Mouse (Mus musculus) cerebellum, postnatal 14 days (tissue): ENCODE measurements around the gene Gmfg.

Source experiments
- DNase-seq, 2 experiments: peaks; one replicate each; pipeline ENCODE4 v3.0.0; 2021; ENCODE audit warnings: mixed read lengths in 2 of 2

The Gmfg gene

GRCm38 (mm10) chr7:28436932-28437570 is at the start of gene Gmfg:
TSS of gene Gmfg (plus strand) at chr7:28437447.
- DNase-seq: peak; percentile 82 to 90

GRCm38 (mm10) chr7:28390331-28390730 is 46.9 kb upstream of the Gmfg start:
- no peak for DNase-seq

DNA sequence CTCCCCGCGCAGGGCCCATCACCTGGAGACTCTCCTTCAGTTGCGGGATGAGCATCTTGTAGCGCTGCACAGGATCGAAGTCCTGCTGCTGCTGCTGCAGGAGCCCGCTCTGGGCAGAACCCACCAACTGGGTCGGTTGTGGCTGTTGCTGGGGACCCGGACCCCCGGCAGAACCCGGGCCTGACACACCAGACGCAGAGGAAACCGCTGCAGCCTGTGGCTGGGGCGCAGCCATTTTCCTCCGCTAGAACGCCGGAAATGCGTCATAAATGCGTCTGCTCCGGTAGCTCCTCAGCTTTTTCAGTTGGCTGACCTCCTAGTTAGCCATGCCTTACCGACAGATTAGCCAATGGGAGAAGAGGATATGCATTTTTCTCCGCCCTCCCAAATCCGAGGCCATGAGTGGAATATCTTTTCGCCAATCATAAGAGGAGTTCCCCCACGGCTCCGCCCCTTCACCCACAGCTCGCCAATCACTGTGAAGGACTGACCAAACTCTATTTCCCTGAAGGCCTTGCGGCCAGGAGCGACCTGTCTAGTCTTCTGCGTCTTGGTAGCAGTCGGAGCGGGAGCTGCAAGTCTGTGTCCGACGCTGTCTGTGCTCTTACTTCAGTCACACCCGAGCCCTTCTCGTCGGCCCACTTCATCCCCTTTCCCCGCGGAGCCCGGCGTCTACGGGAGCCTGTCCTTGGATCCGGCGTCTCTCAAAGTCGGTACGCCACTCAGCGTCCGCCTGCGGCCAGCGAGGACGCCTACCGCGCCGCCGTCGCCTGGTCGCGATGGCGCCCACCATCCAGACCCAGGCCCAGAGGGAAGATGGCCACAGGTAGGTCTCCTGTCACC is 44.6 kb upstream of the Gmfg start, which contains the start of the genes Med29 and Paf1:
Gene Med29, minus strand, starts transcription at position 280 of the 843 bp plus-strand sequence.
Gene Paf1, plus strand, starts transcription at position 523 of the 843 bp plus-strand sequence.
- DNase-seq: peak; percentile 96

GRCm38 (mm10) chr7:28393272-28393951 is 43.8 kb upstream of the Gmfg start:
- no peak for DNase-seq

DNA sequence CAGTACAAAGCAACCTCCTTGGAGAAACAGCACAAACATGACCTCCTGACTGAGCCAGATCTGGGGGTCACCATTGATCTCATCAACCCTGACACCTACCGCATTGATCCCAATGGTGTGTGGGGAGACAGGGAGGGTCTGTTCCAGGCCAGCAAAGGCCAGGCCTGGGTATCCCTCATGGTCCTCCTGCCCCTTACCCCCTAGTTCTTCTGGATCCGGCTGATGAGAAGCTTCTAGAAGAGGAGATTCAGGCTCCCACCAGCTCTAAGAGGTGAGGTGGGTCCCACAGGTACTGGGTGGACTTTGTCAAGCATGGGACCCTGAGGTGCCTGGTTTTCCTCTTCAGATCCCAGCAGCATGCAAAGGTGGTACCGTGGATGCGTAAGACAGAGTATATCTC is 41.8 kb upstream of the Gmfg start:
- no peak for DNase-seq

GRCm38 (mm10) chr7:28398000-28398399 is 39.2 kb upstream of the Gmfg start:
- peak; percentile 50 to 68 for DNase-seq

GRCm38 (mm10) chr7:28398696-28399340 is 38.4 kb upstream of the Gmfg start:
- no peak for DNase-seq

DNA sequence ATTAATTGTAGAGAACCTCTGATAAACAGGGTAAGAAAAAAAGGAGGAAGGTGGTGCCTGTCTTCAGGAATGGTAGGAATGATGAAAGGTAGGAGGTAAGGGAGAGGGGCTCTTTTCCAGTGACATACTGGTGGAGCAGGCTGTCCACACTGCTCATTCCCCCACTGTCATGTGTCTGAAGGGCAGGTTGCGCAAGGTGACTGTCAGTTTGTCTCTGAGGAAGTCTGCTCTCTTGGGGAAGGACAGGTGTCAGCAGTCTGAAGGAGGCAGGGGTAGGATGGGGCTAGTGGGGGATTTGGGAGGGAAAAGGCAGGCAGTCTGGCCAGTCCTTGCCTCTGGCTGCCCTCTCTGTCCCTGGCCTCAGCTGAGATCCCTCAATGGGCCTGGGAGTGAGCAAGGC is 36.2 kb upstream of the Gmfg start:
- no peak for DNase-seq

DNA sequence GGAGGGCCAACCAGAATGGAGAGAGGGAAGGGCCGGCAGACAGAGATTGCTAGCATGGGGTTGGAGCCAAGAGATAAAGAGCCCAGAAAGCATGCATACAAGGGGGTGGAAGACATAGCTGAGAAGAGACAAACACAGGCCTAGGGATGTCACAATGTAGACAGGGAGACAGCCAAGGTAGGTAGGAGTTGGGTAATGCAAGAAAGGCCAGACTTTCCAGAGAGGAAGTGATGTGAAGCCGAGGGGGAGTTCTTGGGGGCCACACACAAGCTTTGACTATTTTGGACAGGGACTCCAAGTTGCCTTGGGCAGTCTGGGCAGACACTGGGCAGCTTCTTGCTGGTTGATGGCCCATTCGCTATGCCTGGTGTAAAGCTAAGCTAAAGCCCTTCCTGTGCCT is 35.3 kb upstream of the Gmfg start:
- DNase-seq: no peak

GRCm38 (mm10) chr7:28410841-28411475 is 26.3 kb upstream of the Gmfg start:
- no peak for DNase-seq

GRCm38 (mm10) chr7:28412826-28413225 is 24.4 kb upstream of the Gmfg start:
- no peak for DNase-seq

- DNase-seq: no peak
Observed at GRCm38 (mm10) chr7:28417368-28417767, 19.9 kb upstream of the Gmfg start.

GRCm38 (mm10) chr7:28418096-28418670 is 19.1 kb upstream of the Gmfg start:
- peak in 1 of 2 experiments; percentile 22 for DNase-seq

DNA sequence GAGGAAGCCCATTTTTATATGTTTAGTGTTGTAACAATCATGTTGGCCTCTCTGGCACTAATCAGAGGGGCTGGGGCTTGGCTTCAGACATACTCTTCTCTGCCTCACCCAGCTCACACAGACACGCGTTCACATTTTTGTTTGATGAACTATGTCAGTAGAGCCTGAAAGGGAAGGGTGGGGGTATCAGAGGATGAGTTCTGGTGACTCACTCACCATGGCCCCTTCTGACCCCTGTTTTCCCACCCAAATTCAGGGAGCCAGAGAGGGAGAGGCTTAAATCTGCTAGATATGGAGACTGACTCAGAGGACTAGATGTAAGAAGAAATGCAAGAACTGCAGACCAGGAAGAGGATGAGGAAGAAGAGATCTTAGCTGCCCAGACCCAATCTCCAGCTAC is 17.8 kb upstream of the Gmfg start:
- no peak for DNase-seq

DNA sequence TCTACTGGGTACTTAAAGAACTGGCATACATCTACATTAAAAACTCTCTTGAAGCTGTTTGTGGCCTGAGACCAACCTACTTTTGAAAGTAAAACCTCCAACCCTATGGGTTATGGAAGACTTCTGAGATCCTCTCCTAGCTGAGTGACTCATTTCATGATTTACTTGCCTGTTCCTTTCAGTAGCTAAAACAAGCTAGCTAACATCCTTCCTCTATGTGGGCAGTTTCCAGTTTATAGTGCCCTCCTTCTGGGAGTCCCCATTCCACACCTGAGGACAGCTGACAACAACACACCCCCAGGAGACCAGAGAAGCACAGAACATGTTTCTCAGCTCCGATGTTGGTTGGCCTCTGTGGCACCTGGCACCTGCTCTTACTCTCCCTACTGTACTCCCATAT is 14.2 kb upstream of the Gmfg start:
- no peak for DNase-seq

DNA sequence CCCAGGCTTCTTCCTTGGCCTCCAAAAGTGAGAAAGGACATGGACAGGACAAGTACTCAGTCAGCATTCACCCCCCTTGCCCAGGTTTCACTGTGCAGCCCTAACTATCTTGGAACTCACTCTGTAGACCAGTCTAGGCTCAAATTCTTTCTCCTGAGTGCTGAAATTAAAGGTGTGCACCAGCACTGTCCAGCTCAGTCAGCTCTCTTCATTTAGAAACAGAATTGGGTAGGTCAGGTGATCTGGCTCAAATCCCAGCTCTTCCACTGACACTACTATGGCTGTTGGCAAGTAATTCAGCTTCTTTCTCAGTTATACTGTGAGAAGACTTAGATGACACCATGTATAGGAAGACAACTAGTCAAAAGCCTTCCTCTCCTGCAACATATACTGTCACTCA is 9.5 kb upstream of the Gmfg start:
- peak in 1 of 2 experiments; percentile 42 for DNase-seq

DNA sequence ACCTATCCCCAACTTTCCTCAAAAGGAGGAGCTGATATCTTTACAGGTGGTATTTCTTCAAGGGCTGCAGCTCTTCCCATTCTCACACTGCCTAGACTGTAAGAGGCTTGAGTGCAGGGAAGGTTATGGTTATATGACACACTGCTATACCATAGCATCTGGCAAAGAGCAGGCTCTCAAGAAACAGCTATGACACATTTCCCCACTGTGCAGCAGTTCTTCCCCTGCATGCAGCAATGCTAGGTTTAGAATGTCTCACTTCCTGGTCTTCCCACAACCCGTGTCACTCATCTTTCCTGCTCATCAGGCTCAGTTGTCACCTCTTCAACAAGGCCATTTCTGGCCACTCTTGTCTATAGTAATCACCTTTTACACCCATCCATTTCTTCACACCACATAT is 6.7 kb upstream of the Gmfg start:
- DNase-seq: no peak

DNA sequence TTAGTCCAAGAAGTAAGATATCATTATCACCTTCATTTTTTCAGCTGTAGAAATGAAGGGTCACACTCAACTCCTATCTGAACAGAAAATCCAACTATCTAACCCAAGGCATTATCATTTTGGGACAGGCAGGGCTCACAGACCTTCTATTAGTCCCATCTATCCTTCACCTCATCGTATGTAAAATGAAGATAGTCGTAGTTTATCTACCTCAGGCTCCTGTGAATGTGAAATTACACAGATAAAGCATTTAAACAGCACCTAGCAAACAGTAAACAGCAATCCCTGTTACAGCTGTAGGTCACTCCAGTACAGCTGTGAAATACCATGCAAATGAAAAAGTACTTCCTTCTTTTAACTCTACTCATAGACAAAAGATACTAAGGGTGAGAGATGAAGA is 5.0 kb upstream of the Gmfg start:
- DNase-seq: no peak

- peak; percentile 51 to 56 for DNase-seq
Observed at GRCm38 (mm10) chr7:28435660-28436259, 1.5 kb upstream of the Gmfg start.

- peak; percentile 100 for DNase-seq
Observed at GRCm38 (mm10) chr7:28436271-28436904, 859 bp upstream of the Gmfg start.

- no peak for DNase-seq
Observed at GRCm38 (mm10) chr7:28437964-28438363, 717 bp downstream of the Gmfg start.
